Mouse (Mus musculus): ENCODE results near the gene Tomm7. TPM values are rescaled to one million over a fixed set of nuclear protein-coding genes. Genes with fewer than 3 reads are reported as not detected.
"Not testable (repeated sequence)": the region's sequence is repeated elsewhere in the genome, so short reads cannot be mapped to it uniquely, and the experiment has no call there.

The Tomm7 gene
- polyA plus RNA-seq, 1 experiment from 2014 or later, result 97.7 TPM

- ATAC-seq, result no peak
- no peaks in the 10 kb centered on the region for H3K27me3 ChIP-seq
- no peak for DNase-seq (ENCODE audit: low read depth, low spot score)
- no peak for TF ChIP-seq CTCF (IDR thresholded peaks at IDR 0.05)
- POLR2A ChIA-PET, result no interaction called here
- in situ Hi-C loops (cut with MboI; ENCODE audit: low pct_unique_long_range_greater_than_20kb), result no loop called here
- CTCF ChIA-PET, result interaction anchor here (1.1 kb wide), 1 partner anchor 12 kb away, joined by 4 read pairs; no protein-coding TSS in a partner anchor
Measured at GRCm38 (mm10) chr5:23863166-23864053, 19.4 kb upstream of the Tomm7 start.

GRCm38 (mm10) chr5:23862291-23862690 is 18.3 kb upstream of the Tomm7 start:
- DNase-seq (ENCODE audit: low read depth, low spot score) (no peak), ATAC-seq (no peak)
- H3K27me3 ChIP-seq, result no peaks in the 10 kb centered on the region
- ChIA-PET POLR2A (no interaction called here), CTCF (interaction anchor here (1.1 kb wide), 1 partner anchor 13 kb away, joined by 4 read pairs; no protein-coding TSS in a partner anchor)
- in situ Hi-C loops (cut with MboI; ENCODE audit: low pct_unique_long_range_greater_than_20kb), result no loop called here
- no peak for TF ChIP-seq CTCF (IDR thresholded peaks at IDR 0.05)

GRCm38 (mm10) chr5:23861721-23862120 is 17.8 kb upstream of the Tomm7 start:
- no peaks in the 10 kb centered on the region for H3K27me3 ChIP-seq
- DNase-seq (ENCODE audit: low read depth, low spot score) (no peak), ATAC-seq (no peak)
- ChIA-PET POLR2A (no interaction called here), CTCF (interaction anchor here (0.6 kb wide), 1 partner anchor 12 kb away, joined by 3 read pairs; no protein-coding TSS in a partner anchor)
- no peak for TF ChIP-seq CTCF (IDR thresholded peaks at IDR 0.05)
- in situ Hi-C loops (cut with MboI; ENCODE audit: low pct_unique_long_range_greater_than_20kb), result no loop called here

- no peak for ATAC-seq
- DNase-seq (ENCODE audit: low read depth, low spot score), result no peak
- ChIA-PET POLR2A (no interaction called here), CTCF (no interaction called here)
- in situ Hi-C loops (cut with MboI; ENCODE audit: low pct_unique_long_range_greater_than_20kb), result loop anchor here (5.0 kb wide), 1 partner anchor 207 kb away; no protein-coding TSS in a partner anchor
- no peaks in the 10 kb centered on the region for H3K27me3 ChIP-seq
- TF ChIP-seq CTCF (IDR thresholded peaks at IDR 0.05), result no peak
Measured at GRCm38 (mm10) chr5:23859896-23860295, 15.9 kb upstream of the Tomm7 start.

GRCm38 (mm10) chr5:23859087-23859718 is 15.2 kb upstream of the Tomm7 start:
- CTCF ChIA-PET, result no interaction called here
- no peak for ATAC-seq
- H3K27me3 ChIP-seq, result no peaks in the 10 kb centered on the region
- POLR2A ChIA-PET, result no interaction called here
- in situ Hi-C loops (cut with MboI; ENCODE audit: low pct_unique_long_range_greater_than_20kb), result loop anchor here (5.0 kb wide), 1 partner anchor 208 kb away; no protein-coding TSS in a partner anchor
- no peak for TF ChIP-seq CTCF (IDR thresholded peaks at IDR 0.05)
- DNase-seq (ENCODE audit: low read depth, low spot score), result no peak

- ATAC-seq (no peak), DNase-seq (ENCODE audit: low read depth, low spot score) (no peak)
- in situ Hi-C loops (cut with MboI; ENCODE audit: low pct_unique_long_range_greater_than_20kb), result loop anchor here (5.0 kb wide), 1 partner anchor 209 kb away; no protein-coding TSS in a partner anchor
- CTCF ChIA-PET, result no interaction called here
- POLR2A ChIA-PET, result no interaction called here
- TF ChIP-seq CTCF (IDR thresholded peaks at IDR 0.05), result no peak
- H3K27me3 ChIP-seq, result no peaks in the 10 kb centered on the region
Measured at GRCm38 (mm10) chr5:23858643-23859042, 14.7 kb upstream of the Tomm7 start.

- ATAC-seq (no peak), DNase-seq (ENCODE audit: low read depth, low spot score) (no peak)
- ChIA-PET CTCF (no interaction called here), POLR2A (no interaction called here)
- no peak for TF ChIP-seq CTCF (IDR thresholded peaks at IDR 0.05)
- H3K27me3 ChIP-seq, result no peaks in the 10 kb centered on the region
- in situ Hi-C loops (cut with MboI; ENCODE audit: low pct_unique_long_range_greater_than_20kb), result loop anchor here (5.0 kb wide), 1 partner anchor 209 kb away; no protein-coding TSS in a partner anchor
Measured at GRCm38 (mm10) chr5:23858001-23858400, 14.0 kb upstream of the Tomm7 start.

- POLR2A ChIA-PET, result no interaction called here
- in situ Hi-C loops (cut with MboI; ENCODE audit: low pct_unique_long_range_greater_than_20kb), result loop anchor here (5.0 kb wide), 1 partner anchor 210 kb away; no protein-coding TSS in a partner anchor
- H3K27me3 ChIP-seq, result no peaks in the 10 kb centered on the region
- TF ChIP-seq CTCF (IDR thresholded peaks at IDR 0.05), result no peak
- no peak for DNase-seq (ENCODE audit: low read depth, low spot score)
- CTCF ChIA-PET, result no interaction called here
- ATAC-seq, result no peak
Measured at GRCm38 (mm10) chr5:23857189-23857588, 13.2 kb upstream of the Tomm7 start.

- H3K27me3 ChIP-seq, result no peaks in the 10 kb centered on the region
- ATAC-seq, result no peak
- ChIA-PET CTCF (no interaction called here), POLR2A (no interaction called here)
- in situ Hi-C loops (cut with MboI; ENCODE audit: low pct_unique_long_range_greater_than_20kb), result loop anchor here (5.0 kb wide), 1 partner anchor 211 kb away; no protein-coding TSS in a partner anchor
- DNase-seq (ENCODE audit: low read depth, low spot score), result no peak
- no peak for TF ChIP-seq CTCF (IDR thresholded peaks at IDR 0.05)
Measured at GRCm38 (mm10) chr5:23856164-23856563, 12.2 kb upstream of the Tomm7 start.

- POLR2A ChIA-PET, result no interaction called here
- DNase-seq (ENCODE audit: low read depth, low spot score), result no peak
- TF ChIP-seq CTCF (IDR thresholded peaks at IDR 0.05), result no peak
- no peaks in the 10 kb centered on the region for H3K27me3 ChIP-seq
- CTCF ChIA-PET, result no interaction called here
- ATAC-seq, result no peak
- in situ Hi-C loops (cut with MboI; ENCODE audit: low pct_unique_long_range_greater_than_20kb), result loop anchor here (5.0 kb wide), 1 partner anchor 212 kb away; no protein-coding TSS in a partner anchor
Measured at GRCm38 (mm10) chr5:23855484-23855883, 11.5 kb upstream of the Tomm7 start.

- POLR2A ChIA-PET; H3K27me3 ChIP-seq; CTCF ChIA-PET; DNase-seq (ENCODE audit: low read depth, low spot score); in situ Hi-C loops (cut with MboI; ENCODE audit: low pct_unique_long_range_greater_than_20kb); ATAC-seq: not testable (repeated sequence)
Measured at GRCm38 (mm10) chr5:23852916-23853315, 9.0 kb upstream of the Tomm7 start.

All from Patski (cell line).